Mouse (Mus musculus) fibroblast of lung, adult 2 months (primary cell): ENCODE results near the gene Cnpy1.

Source experiments
- DNase-seq: peaks from one replicate; pipeline ENCODE4 v3.0.0-alpha.2; 2011; ENCODE audit warnings: low read depth

The Cnpy1 gene

GRCm38 (mm10) chr5:28165358-28166255, 80.0 kb downstream of the Cnpy1 start, which contains the start of gene En2:
Gene En2 (plus strand): TSS chr5:28165694.
- no peak for DNase-seq

DNA sequence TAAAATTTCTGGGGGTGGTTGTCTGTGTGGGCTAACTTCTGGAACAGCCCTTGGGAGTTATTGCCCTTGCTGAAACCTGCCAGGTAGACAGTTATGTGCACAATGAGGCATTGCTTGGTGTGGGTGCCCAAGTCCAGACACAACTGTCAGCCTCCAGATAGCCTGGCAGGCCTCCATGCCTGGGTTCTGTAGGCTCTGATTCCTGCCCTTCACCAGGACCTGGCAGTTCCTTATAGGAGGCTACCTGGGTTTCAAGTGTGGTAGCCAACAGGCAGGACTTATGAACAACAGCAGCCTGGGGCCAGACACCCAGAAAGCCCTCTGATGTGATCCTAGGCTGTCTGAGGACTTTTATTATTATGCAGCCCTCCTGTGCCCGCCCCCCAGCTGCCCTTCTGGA, 81.7 kb downstream of the Cnpy1 start:
- DNase-seq: no peak

DNA sequence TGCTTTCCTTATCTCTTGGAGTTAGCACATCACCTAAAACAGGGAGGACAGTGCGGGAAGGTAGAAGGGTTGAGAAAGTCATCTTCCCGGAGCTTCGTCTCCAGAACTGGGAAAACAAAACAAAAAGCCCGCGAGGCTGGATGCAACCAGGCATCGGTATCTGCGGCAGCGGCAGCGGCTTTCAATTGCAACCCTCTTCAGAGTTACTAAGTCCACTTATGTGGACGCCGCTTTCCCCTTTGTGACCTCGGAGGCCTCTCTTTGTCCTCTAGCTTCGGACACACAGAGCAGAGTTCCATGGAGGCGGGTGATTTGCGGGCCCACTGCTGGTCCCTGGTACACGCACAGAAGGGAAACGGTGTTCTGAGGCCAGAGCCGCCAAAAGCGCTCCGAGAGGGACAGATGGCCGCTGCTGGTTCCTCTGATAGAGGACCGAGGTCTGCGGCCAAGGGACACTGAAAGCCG, 83.6 kb downstream of the Cnpy1 start:
- DNase-seq: no peak

- DNase-seq: no peak
These were observed 84.1 kb downstream of the Cnpy1 start for GRCm38 (mm10) chr5:28161383-28161937.

- DNase-seq: no peak
These were observed 85.6 kb downstream of the Cnpy1 start for GRCm38 (mm10) chr5:28159891-28160470.

DNA sequence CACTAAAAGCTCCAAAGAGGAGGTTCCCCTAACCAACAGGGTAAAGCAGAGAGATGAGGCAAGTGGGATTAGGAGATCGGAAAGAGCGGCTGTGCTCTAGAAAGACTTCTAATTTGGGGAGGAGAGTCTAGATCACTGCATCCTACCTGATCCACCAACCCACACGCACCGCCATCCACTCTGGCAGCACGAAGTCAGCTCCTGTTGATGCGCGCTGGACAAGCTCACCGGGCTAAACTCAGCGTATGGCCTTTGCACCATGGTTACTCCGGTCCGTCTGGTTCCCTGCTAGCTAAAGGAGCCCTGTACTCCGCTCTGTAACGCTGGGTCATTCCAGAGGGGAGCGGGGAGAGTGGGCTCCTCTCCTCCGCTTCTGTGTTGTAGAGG, 86.5 kb downstream of the Cnpy1 start:
- DNase-seq: no peak

DNA sequence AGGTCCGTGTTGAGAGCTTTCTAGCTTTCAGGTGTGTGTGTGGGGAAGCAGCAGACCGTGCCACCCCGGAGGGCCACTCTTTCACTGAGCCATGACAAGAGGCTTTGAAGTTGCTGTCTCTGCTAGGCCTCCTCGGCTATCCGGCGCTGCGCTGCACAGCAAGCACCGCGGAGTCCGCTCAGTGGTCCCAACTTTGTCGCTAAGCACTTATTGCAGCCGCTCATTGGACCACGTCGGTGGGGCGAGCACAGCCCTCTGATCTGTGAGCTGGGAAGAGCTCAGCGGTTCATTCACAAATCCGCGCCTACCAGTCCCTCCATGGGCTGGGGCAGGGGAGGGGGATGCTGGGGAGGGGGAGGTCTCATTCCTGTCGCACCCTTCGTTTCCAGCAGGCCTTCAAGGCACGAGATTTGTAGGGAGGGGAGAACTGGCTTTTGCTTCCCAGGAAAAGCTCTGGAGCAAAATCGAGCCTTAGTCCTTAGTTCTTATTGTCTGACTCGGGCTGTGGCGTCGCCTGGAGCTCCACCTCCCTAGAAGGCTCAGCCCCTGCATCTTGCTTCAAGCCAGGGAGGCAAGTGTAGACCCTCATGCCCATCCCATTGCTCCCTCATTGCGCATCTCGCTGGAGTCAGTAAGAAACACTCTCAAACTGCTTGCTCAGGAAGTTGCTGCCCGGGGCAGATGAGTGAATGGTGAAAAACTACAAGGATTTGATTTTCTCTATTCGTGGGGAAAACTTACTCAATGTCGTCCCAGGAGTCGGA, 87.1 kb downstream of the Cnpy1 start:
- DNase-seq: no peak

DNA sequence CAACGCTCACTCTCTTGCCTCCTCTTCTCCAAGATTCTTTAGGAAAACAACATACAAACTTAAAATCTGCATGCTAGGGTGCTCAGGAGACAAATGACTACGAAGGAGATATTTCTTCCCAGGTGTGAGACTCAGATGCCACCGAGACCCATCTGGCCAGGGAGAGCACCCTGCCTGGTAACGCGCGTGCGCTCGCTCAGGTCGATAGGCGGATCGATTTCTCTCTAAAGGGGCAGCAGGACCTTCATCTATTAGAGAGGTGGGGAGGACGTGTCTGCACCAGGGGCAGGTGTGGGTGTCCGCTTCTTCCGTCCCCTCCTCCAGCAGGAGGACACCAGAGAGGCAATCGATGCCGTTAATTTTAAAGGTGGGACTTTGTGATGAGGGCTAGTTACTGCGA, 87.8 kb downstream of the Cnpy1 start:
- no peak for DNase-seq

DNA sequence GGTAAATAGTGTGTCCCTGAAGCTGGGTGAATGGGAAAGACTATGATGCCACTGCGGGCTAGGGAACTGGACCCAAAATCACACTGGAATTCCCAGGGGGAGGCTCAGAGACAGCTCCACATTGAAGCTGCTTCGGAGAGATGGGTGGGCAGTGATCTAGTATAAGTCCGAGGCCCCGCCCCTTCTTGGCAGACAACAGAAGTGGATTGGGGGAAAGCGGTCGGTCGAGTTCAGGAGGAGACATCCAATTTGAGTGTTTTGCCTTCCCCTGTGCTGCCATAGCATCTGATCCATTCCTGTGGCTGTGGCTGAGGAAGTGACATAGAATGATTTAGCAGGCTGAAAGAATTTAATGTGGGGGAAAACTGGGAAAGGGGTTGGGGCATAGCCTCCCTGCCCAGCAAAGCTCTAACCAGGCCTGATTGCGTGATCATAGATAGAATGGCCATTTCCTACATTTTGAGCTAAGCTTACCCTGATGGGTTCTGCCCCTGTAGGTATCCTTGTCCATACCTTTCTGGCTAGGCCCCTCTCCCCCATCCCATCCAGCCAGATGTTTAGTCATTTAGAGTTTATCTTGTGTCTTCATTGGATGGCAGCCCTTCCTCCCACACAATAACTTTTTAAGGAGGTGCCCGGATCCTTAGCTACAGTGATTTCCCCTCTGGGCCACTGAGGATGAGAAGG, 88.4 kb downstream of the Cnpy1 start:
- no peak for DNase-seq
